Mouse (Mus musculus) embryo, embryonic 11.5 days (tissue): ENCODE data around the gene Larp6.

Experiments used
- DNase-seq: peaks from one replicate; pipeline ENCODE4 v3.0.0-alpha.2; 2012; ENCODE audit warnings: low read depth, low spot score

The Larp6 gene

DNA sequence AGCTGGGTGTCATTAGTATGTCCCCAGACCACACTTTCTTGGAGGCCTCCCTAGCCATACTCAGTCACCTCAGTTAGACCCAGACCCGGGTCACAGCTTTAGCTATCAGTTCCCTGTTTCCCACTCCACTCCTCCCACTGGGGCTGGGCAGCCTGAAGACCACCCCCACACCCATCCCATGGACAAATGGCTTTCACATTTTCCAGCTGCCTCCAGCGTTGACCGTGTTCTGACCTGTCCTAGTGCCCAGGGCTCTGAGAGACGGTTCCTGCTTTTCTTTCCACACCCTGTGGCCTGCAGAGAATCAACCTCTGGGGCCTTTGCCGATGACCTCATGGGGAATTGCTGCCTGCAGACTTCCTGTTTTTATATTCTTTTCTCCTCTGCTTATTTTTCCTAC, 45.0 kb downstream of the Larp6 start:
- DNase-seq = no peak

- no peak for DNase-seq
These were observed 46.7 kb downstream of the Larp6 start for GRCm38 (mm10) chr9:60759436-60760007.

GRCm38 (mm10) chr9:60765181-60765580, 52.4 kb downstream of the Larp6 start:
- DNase-seq = no peak

DNA sequence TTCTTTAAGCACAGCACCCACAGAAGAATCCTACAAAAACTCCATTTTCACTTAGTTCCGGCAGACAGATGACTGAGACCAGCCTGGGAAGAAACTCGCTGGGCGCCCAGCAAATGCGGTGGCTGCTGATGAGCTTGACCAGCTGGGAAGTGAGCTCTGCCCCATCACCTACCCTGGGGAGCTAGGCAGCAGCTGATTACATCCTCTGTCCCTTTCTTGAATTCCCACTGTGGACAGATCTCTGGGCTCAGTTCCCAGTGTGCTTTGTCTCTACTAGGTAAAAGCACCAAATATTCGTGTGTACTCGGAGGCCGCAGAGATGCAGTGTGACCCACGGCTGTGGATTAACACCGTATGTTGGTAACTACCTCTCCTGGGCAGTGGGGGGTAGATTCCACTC, 55.6 kb downstream of the Larp6 start:
- no peak for DNase-seq

- DNase-seq = no peak
These were observed 56.9 kb downstream of the Larp6 start for GRCm38 (mm10) chr9:60769711-60770111.

GRCm38 (mm10) chr9:60773713-60774112, 60.9 kb downstream of the Larp6 start:
- DNase-seq = no peak

DNA sequence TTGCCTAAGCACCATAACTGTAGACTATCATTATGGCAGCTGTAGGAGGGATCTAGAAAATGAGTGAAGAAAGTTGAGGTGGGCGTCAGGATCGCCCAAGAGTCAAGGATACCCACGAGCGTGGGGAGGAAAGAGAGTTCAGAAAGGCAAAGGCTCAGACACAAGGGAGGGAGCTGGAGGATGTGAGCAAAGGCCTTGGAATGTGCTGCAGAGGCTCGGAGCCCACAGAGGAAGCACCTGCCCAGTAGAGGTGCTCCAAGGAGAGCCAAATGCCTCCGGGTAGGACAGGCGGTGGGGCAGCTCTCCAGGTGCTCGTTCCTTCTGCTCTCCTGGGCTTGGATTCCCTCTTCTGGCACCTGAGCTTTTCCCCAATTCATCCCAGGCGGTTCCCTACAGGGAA, 64.1 kb downstream of the Larp6 start:
- no peak for DNase-seq

DNA sequence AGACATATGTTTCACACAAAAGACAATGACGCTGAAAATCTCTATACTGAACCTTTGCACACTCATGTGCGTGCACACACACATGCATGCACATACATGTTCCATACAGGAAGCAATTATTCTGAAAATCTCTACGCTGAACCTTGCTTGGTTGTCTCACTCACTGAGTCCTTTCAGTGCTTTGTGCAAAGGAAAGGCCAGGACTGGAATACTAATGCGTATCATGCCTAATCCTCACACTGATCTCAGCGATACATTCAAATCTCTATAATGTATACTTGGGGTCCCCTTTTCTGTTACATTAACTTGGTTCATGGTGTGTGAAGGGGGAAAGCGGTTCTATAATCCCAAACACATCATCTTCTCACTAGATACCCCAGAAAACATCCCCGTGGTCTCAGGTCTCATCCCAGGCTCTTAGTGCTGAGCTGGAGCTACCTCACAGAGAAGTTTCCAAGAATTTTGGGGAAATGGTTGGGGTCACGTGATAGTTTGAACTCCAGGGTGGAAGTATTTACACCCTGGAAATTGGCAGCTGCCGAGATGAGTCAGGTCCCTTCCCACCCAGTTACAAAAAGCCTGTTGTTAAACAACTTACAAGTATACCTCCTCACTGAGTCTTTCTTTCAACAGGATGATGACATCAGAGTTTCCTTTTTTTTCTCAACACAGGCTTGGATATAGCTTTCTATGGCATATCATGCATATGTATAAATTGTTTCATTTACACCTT, 69.4 kb downstream of the Larp6 start:
- no peak for DNase-seq

- no peak for DNase-seq
These were observed 72.3 kb downstream of the Larp6 start for GRCm38 (mm10) chr9:60785069-60785468.

GRCm38 (mm10) chr9:60787517-60788110, 74.8 kb downstream of the Larp6 start:
- DNase-seq = no peak
